Mouse (Mus musculus): ENCODE results near the gene Fermt2.

The Fermt2 gene

DNA sequence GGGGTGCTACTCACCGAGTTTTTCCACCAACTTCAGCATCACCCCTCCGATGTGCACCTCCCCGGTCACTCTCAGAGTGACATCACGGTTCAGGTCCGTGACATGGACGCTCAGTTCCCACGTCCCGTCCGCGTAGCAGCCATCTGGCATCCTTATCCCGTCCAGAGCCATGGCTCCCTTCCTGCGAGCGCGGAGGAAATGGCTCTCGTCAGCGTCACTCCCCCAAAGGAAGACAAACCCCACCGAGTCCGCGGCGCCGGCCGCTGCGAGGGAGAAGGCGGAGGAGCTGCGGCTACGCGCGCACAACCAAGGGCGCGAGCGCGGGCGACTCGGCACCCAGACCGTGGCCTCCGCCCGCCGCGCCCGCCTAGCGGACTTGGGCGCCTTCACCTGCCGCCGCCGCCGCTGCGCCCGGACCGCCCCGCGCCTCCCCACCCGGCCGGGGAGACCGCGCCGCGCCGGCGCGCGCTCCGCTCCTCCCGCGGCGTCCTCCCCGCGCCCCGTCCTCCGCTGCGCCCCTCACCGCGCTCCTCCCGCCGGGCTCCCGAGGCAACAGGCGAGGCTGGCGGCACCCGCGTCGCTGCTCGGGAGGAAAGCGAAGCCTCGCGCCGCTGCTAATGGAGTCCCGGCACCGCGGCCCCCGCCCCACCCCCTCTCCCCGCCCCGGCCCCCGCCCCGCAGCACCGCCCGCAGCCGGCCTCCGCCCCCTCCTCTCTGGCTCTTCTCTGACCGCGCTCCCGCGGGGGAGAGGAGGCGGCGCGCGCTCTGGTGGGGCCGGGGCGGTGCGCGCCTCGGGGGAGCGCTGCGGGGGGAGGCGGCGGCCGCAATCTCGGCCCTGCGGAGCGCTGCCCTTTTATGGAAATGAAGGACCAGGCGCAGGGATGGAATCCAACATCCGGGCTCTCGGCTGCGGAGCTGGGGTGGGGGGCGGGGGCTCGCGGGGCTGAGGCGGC is at the start of gene Fermt2:
Gene Fermt2, minus strand, starts transcription at position 708 of the 953 bp plus-strand sequence.
- peak; percentile 85 to 88 for DNase-seq

DNA sequence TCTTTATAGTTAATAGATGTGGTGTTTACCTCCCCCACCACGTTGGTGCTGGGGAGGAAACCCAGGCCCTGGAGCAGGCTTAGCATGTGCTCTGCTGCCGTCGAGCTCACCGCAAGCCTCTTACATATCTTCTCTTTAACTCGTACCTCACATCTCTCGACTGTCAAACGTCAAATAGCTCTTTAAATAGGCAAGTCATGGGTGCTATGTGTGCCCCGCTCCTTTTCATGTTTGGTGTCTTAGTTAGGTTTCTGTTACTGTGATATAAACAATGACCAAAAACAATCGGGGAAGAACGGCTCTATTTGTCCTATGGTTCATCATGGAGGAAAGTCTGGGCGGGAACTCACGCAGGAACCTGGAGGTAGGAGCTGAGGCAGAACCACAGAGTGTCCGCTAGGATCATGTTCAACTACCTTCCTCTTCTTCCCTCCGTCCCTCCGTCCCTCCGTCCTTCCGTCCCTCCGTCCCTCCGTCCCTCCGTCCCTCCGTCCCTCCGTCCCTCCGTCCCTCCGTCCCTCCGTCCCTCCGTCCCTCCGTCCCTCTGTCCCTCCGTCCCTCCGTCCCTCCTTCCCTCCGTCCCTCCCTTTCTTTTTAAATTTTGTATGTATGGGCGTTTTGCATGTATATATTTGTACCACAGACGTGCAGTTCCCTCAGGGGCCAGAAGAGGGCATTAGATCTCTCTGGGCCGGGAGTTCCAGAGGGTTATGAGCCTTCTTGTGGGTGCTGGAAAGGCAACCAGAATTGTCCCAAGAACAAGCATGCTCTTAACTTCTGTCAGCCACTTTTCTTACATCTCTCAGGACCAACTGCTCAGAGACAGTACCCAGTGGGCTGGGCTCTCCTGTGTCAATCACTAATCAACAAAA is 36.4 kb upstream of the Fermt2 start:
- peak; percentile 43 to 83 for DNase-seq

DNA sequence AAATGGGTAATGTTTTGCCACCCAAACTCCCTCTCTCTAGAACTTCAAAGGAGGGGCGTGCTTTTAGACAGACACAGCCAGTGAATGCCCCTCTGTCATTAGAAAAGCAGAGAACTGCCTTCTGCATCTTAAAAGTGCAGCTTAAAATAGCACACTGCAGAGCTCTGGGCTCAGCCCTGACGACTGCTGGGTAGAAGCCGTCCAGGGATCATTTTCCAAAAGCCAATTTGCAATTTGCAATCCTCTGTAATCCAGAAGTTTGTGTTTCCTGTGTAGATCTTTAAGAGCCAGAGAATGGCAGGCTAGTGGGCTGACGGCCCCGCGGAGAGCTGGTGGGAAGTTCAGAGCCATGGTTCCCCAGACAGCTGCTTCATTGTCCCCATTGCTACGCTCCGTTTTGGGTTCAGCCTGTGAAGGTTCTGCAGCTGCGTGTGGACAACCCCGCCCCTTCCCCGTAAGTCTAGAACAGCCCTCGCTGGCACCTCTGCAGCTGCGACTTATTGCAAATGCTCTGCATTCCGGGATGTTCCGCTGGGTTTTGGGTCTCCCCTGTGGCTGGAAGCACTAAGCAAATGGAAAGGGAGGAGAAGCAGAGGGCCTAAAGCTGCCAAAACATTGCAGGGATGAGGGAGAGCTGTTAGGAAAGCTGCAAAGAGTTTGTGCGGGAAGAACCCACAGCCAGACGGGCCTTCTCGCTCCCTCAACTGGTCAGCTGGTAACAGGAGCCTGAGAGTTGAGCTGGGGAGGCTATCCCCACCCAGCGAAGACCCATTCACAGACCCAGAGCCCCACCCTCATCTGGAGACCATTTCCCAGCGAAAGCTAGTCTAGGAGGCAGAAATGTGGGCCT is 35.5 kb upstream of the Fermt2 start:
- no peak for DNase-seq

DNA sequence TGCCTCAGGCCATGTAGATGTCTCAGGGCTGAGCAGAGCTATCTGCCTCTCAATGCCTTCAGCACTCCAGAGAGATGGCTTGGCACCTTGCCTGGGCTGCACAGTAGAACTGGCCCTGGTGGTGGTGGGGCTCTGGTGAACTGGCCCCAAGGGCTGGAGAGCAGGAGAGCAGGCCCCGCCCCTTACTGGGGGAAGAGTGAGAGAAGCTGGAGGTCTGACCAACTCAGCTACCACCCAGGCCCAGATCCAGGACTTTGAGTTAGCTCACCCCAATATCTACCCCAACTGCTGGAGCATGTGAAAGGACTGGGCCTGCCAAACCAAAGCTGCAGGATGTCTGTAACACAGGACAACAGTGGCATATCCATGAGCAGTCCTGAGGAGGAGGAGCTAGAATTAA is 33.7 kb upstream of the Fermt2 start:
- DNase-seq, result no peak

DNA sequence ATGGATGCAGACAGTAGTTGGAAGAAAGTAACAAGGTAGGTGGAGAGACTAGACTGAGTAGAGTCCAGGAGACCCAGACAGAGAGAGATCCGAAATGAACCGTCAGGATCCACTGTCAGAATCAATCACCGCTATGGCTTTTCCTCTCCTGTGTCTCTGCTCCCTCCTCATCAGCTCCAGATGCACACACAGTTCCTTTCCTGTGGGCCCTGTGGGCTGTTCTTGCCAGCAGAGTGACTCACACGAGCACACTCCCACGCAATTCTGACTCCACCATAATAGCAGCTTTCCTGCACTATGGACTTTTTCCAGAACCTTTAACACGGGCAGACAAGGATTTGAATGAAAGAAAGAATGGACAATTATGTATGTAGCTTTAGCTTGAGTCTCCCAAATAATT is 31.8 kb upstream of the Fermt2 start:
- DNase-seq, result no peak

DNA sequence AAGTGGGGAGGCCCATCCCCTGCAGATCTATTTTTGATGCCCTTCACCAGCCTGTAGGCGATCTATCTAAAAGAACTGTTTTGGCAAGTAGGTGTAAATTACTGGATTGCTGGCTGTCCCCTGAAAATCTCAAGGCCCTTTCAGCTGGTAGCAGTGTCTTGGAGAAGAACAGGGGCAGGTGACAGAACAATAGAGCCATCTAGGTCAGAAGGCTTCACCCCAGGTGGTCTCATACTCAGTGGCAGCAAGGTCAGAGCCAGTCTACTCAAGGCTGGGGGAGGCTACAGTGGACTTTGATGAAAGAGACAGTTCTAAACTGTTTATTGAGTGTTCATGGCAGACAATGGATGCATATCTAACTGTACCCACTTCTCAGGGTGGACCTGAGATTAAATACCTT is 29.1 kb upstream of the Fermt2 start:
- DNase-seq, result no peak

DNA sequence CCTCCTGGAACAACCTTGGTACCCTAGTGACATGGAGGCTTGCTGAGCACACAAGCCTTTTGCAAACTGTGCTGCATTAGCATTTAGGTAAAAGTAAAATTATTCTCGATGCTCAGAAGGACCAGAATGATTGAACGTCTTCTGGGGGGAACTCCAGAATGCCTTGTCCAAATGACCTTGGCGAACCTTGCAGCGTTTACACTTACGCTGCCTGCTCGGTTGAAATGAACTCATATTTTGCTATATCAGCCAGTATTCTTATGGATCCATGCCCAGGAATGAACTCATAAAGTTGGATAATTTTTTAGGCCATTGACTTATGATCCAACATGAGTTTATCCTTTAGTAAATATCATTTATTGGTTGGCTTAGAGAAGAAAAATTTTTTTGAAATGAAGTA is 24.4 kb upstream of the Fermt2 start:
- DNase-seq, result no peak

DNA sequence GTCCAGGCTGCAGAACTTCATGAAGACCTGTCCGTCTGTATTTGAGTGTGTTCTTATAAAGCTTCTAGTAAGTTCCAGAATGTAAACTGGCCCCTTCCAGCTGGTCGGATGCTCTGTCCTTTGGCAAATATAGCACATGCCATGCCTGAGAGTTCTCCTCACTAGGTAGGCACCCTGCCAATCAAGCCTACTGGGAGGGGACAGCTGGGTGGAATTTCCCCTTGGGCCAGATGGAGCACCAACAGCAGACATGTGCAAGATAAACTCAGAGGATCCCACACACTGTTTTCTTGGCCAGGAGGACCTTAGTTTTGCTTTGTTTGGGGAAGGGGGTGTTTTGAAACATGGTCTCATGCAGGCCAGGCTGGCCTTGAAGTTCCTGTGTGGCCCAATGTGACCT is 23.9 kb upstream of the Fermt2 start:
- peak; percentile 49 to 65 for DNase-seq

DNA sequence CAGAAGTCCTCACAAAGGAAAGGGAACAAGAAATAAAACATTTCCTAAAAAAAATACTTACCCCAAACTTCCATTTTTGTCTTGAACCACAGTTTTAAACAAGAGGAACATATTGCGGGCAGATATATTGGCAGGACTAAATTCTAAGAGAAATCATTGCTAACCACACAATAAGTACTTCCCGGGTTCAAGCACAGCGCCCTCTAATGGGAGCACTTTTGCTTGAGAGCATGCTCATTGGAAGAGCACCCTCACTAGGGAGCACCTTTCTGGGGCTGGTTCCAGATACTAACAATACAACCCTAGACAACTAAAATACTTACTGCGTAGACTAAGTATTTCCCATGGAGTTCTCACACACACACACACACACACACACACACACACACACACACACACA is 22.5 kb upstream of the Fermt2 start:
- DNase-seq, result no peak

DNA sequence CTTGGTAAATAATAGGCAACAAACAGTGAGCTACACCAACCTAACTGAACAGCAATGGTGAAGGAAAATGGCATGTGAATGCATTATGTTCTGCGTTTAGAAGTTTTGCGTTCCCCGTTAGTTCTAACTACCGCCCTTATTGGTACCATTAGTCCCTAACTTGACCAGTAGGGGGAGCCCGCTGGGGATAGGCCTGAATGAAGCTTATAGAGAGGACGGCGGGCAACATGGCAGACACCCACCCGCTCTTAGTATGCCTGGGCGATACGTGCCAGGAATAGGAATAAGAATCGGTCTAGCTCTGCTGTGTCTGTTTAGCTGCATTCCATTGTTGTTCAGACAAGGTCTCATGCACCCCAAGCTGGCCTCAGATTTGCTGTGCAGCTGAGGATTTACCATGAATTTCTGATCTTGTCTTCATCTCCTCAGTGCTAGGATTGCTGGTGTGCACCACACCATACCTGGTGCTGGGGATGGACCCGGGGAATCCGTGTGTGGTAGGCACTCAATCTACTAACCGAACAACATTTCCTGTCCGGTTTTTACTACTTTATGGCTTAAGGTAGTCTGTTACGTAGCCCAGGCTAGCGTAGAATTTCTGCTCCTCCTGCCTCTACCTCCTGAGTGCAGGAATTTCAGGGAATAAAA is 21.3 kb upstream of the Fermt2 start:
- no peak for DNase-seq

DNA sequence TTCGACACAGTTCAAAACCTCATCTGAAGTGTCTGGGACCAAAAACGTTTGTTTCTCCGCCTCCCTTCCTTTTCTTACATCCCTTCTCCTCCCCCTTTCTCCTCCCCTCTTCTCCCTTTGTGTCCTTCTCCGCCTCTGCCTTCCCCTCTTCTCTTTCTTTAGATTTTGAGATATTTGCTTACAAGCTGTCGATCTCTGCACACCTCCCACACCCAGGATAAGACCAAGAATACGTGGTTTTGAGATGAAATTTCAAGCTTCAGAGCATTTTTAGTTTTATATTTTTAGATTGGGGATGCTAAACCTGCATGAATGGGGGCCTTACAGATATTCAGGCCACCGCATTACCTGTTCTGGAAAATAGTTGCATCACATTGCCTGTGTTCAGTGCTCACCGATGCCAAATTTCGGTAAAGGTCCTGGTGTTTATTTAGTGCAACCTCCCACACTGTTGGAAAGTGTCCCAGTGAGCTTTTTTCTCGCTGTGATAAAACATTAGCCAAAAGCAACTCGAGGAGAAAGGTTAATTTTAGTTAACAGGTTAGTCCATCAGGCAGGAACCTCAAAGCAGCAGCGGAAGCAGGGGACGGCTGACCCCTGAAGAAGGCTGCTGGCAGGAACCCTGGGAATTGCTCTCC is 20.2 kb upstream of the Fermt2 start:
- peak; percentile 85 to 90 for DNase-seq

DNA sequence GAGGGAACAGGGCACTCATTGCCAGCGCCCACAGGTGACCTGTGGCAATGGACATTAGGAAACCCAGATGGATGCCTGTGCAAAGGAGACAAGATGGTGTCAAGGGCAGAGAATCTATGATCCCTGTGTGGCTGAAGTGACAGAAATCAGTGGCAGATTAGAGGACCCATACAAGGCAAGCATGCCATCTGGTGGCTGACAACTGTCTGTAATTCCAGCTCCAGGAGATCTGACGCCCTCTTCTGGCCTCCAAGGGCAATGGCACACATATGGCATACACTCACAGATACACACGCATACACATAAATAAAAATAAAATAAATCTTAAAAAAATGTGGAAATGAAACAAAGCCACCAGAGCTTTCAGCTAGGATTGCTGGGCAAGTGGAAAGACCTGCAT is 18.2 kb upstream of the Fermt2 start:
- DNase-seq, result no peak

DNA sequence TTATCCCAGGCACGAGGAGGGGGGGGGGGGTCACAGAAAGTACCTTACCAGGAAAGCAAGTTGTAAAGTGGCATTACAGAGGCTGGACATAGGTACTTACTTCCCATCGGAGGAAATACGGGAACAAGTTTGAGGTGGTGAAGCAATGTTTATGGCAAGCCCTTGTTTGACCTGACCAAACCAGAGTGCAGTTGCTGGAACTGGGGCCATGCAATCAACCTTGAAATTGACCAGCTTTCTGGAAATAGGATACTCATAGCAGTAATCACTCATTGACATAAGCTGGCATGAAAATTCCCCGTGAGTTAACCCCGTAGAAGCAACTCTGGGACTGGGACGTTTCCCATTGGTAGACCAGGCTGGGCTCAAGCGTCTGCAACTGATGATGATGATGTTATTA is 15.0 kb upstream of the Fermt2 start:
- peak in 1 of 2 experiments; percentile 49 for DNase-seq

DNA sequence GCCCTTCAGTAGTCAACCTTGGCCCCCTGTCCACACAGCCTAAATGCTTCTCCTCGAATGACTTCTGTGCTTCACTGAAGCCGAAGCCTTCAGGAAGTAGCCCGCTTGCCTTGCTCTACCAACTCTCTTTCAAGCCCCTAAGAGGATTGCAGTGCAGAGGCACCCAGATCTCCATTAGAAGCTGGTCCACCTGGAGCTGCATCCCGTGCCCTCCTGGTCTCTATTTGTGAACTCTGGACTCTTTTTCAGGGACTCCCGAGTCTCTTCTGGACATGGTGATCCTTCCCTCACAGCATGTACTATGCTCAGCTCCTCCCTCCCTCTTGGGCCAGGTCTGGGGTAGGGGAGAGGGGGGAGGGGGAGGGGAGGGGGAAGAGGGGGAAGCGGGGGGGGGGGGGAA is 14.1 kb upstream of the Fermt2 start:
- peak in 1 of 2 experiments; percentile 39 for DNase-seq

DNA sequence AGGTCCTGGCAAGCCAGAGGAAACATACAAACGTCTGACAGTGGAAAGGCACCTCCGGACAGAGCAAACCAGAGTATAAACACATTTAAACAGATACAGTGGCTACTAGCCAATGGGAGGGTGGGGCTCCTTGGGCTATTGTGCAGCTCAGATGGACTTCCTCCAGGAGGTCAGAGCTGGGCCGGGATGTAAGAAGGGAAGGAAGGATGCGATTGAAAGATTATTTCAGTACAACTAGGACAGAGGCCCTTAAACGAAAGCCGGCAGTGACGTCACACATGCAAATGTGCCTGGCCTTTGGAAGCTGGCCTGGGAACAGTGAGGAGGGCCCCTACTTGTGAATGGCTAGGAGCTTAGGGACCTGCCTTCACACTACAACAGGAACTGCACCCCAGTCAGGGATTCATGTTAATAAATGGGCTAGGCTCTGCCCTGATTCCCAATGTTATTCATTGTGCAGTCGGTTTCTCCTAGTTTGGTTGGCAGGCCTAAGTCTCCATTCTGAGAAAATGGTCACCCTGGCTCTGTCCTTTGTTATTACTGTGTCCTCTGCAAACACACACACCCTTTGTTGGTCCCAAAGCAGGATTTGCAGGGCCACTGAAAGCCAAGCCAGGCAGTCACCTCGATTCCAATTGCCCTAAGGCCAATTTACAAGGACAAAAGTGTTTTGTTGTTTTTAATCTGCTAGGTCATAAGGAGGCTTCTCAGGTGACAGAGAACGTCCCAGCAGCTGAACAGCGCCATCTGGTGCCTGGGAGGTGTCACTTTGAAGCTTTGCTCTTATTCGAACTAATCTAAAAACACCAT is 9.9 kb upstream of the Fermt2 start:
- DNase-seq, result peak; percentile 84 to 90

DNA sequence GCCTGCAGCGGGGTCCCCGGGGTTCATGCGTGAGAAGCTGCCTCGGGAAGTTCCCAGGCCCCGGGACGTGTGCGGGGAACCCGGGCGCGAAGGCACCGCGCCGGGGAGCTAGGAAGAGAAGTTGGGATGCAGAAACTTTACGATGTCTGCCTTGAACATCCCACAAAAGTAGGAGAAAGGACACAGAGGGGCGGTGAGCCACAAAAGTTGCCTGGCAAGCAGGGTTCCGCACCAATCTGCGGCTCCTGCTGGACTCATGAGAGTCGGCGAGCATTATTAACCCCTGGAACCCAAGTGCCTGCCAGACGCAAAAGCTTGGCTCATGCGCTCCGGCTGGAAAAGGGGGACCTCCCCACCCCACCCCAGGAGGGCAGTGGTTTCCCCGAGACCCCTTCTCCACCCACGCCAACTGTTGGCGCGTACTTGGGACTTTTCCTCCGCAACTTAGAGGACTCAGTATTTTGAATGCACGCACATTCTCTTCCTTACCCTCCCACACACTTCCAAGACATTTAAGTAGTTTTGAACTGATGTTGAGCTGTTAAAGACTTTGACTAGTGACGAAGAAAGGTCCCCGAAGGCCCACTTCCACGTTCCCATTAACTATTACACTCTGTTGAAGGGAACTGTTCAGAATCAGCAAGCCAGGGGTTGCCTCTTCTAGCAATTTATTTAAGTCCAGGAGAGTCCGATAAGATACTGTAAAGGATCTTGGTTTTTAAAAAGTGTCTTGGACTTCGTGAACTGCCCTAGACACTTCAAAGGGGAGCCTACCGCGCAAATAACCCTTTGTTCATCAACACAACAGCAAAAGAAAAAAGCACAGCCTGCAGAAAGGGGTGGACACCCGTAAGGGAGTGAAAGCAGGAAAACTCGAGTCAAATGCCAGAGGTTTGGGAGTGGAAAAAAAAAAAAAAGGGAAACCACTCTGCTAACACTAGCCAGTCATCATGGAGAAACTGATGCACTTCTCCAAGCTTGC is 737 bp upstream of the Fermt2 start:
- DNase-seq, result peak; percentile 43 to 58

DNA sequence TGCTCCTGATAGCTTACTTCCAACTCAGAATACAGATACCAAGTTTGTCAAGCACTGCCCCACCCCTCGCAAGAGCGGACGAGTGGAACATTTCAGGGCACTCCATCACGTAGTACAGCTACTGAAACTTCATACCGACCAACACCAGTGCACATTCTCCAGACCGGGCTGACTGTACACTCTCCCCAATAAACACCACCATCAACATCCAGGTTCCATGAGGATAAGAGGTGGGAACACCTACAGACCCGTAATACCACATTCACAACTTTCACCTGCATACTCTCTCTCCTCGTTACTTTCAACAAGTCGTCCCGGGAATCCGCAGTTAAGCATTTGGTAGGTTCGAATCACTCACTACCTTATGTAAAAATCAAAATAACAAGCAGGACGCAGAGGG is 1.1 kb downstream of the Fermt2 start:
- peak in 1 of 2 experiments; percentile 39 for DNase-seq

DNA sequence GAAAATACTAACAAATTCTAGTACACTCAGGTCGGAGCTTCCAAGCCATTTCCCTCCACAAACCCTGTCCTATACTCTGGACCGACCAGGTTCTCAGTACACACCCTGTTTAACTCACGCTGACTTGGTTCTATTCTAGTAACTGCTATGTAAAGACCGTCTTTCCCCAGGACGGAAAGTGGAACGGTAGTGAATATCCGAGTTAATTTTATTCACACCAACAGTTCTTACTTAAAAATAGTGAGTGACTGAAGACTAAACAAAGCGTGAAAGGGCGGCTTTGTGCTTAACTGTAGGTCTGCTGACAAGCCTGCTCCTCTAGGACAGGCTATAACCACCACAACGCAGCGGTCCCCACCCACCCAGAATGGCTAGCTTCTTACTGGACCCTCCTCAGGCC is 14.1 kb downstream of the Fermt2 start:
- DNase-seq, result no peak

DNA sequence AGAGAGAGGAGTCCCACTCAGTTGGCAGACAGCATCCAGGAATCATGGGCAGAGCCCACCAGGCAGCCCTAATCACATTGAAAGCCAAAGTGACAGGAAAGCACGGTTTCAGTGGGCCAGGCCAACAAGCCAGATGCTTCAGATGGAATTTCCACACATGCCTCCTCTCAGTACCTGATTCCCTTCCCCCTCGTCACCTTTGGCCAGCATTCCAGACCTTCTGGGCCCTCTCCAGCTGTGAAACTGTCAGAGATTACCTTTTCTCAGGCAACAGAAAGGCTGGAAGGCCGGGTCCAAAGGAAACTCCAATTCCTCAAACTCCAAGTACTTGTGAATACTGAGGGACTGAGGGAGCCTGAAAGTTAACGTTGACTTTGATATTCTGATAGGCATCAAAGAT is 19.1 kb downstream of the Fermt2 start:
- DNase-seq, result peak; percentile 88 to 89

DNA sequence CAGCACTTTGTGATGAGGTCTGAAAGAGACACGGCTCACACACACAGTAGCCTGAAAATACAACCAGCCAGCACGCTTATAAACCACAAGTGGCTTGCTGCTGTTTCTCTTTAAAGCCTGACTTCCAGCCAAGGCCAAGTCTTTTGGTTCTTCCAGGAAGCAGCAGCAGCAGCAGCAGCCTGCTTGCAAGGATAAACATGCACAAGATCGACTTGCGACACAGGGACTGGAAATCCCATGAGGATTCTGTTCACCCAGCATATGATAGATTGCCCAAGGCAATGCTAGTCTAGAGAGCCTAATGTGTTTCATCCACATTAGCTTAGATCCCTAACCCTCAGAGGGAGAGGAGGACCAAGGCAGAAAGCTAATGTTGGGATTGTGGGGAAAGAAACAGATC is 22.0 kb downstream of the Fermt2 start:
- peak; percentile 44 to 52 for DNase-seq

Data from kidney, adult 8-10 months (tissue).